Mouse (Mus musculus): ENCODE results near the gene Invs.
A peak's percentile ranks its signal among the peaks of the same experiment; 100 is the strongest.
"Not testable (repeated sequence)": the region's sequence is repeated elsewhere in the genome, so short reads cannot be mapped to it uniquely, and the experiment has no call there.

Invs gene

GRCm38 (mm10) chr4:48327192-48327591 is 47.6 kb downstream of the Invs start:
- DNase-seq (ENCODE audit: low spot score in 2 of 2) = no peak

GRCm38 (mm10) chr4:48328042-48328441 is 48.5 kb downstream of the Invs start:
- no peak for DNase-seq (ENCODE audit: low spot score in 2 of 2)

GRCm38 (mm10) chr4:48332453-48333051 is 53.0 kb downstream of the Invs start:
- DNase-seq (ENCODE audit: low spot score in 2 of 2) = no peak

- DNase-seq (ENCODE audit: low spot score in 2 of 2) = no peak
Measured at GRCm38 (mm10) chr4:48334927-48335763, 55.6 kb downstream of the Invs start.

GRCm38 (mm10) chr4:48342705-48343104 is 63.1 kb downstream of the Invs start:
- no peak for DNase-seq (ENCODE audit: low spot score in 2 of 2)

GRCm38 (mm10) chr4:48362367-48362766 is 82.8 kb downstream of the Invs start:
- DNase-seq (ENCODE audit: low spot score in 2 of 2) = no peak

GRCm38 (mm10) chr4:48371037-48371436 is 91.5 kb downstream of the Invs start:
- no peak for DNase-seq (ENCODE audit: low spot score in 2 of 2)

- peak; percentile 67 to 73 for DNase-seq (ENCODE audit: low spot score in 2 of 2)
Measured at GRCm38 (mm10) chr4:48380940-48381339, 101.4 kb downstream of the Invs start.

- DNase-seq (ENCODE audit: low spot score in 2 of 2) = no peak
Measured at GRCm38 (mm10) chr4:48382506-48382905, 102.9 kb downstream of the Invs start.

- no peak for DNase-seq (ENCODE audit: low spot score in 2 of 2)
Measured at GRCm38 (mm10) chr4:48396949-48397348, 117.4 kb downstream of the Invs start.

- no peak for DNase-seq (ENCODE audit: low spot score in 2 of 2)
Measured at GRCm38 (mm10) chr4:48403066-48403640, 123.6 kb downstream of the Invs start.

GRCm38 (mm10) chr4:48405724-48406491 is 126.3 kb downstream of the Invs start:
- not testable (repeated sequence) for DNase-seq (ENCODE audit: low spot score in 2 of 2)

- peak; percentile 51 for DNase-seq (ENCODE audit: low spot score in 2 of 2)
Measured at GRCm38 (mm10) chr4:48407350-48408039, 127.9 kb downstream of the Invs start.

GRCm38 (mm10) chr4:48413473-48413872 is 133.9 kb downstream of the Invs start:
- DNase-seq (ENCODE audit: low spot score in 2 of 2) = no peak

GRCm38 (mm10) chr4:48415838-48416335 is 136.3 kb downstream of the Invs start:
- DNase-seq (ENCODE audit: low spot score in 2 of 2) = no peak

- DNase-seq (ENCODE audit: low spot score in 2 of 2) = no peak
Measured at GRCm38 (mm10) chr4:48418831-48419468, 139.4 kb downstream of the Invs start.

- DNase-seq (ENCODE audit: low spot score in 2 of 2) = no peak
Measured at GRCm38 (mm10) chr4:48422633-48423032, 143.1 kb downstream of the Invs start.

GRCm38 (mm10) chr4:48423738-48424137 is 144.2 kb downstream of the Invs start:
- DNase-seq (ENCODE audit: low spot score in 2 of 2) = no peak

- DNase-seq (ENCODE audit: low spot score in 2 of 2) = no peak
Measured at GRCm38 (mm10) chr4:48427413-48427812, 147.9 kb downstream of the Invs start.

- DNase-seq (ENCODE audit: low spot score in 2 of 2) = no peak
Measured at GRCm38 (mm10) chr4:48428054-48428453, 148.5 kb downstream of the Invs start.
